Mouse (Mus musculus) left cerebral cortex, postnatal 4 days (tissue): ENCODE measurements around the gene C1qtnf12. TPM values are rescaled to one million over a fixed set of nuclear protein-coding genes. Genes with fewer than 3 reads are reported as not detected.

ENCODE experiments used
- DNase-seq: peaks from one replicate; pipeline ENCODE4 v3.0.0-alpha.2; 2022
- intact Hi-C: fragments of 180-260 bp; cut with DNase I; formaldehyde crosslinking; loops from one replicate; pipeline ENCODE4 v1.15.1; 2025
- total RNA-seq, 2 experiments: library from RNA; stranded (reverse); gene quantifications; 2 replicates each; pipeline ENCODE4 v1.2.3; 2021

C1qtnf12 gene
- total RNA-seq, 2 experiments from 2014 or later, result 12.0 to 14.8 TPM

- DNase-seq, result peak; percentile 95
- intact Hi-C loops, result no loop called here
Observed at GRCm38 (mm10) chr4:155992906-155993547, 30.9 kb downstream of the C1qtnf12 start.

DNA sequence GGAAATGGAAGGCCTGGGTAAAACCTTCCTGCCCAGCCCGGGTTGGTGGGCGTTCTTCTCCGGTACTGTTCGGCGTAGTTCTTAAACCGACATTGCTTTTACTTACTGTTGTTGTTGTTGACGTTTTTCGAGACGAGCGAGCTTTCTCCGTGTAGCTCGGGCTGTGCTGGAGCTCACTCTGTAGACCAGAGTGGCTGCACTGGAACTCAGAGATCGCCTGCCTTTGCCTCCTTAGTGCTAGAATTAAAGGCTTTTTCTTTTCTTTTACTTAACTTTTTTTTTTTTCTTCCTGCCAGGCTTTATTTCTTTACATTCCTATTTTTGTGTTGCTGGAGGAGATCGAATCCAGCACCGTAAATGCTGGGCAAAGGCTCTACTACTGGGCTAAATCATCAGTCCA, 31.5 kb downstream of the C1qtnf12 start:
- no peak for DNase-seq
- intact Hi-C loops, result no loop called here

GRCm38 (mm10) chr4:156004109-156004508, 42.0 kb downstream of the C1qtnf12 start:
- intact Hi-C loops, result no loop called here
- no peak for DNase-seq

- no peak for DNase-seq
- intact Hi-C loops, result no loop called here
Observed at GRCm38 (mm10) chr4:156008369-156008768, 46.3 kb downstream of the C1qtnf12 start.

- DNase-seq, result no peak
- intact Hi-C loops, result no loop called here
Observed at GRCm38 (mm10) chr4:156013637-156014036, 51.5 kb downstream of the C1qtnf12 start, which contains the start of gene Tnfrsf4. TSS of gene Tnfrsf4 (plus strand) at chr4:156013843.

GRCm38 (mm10) chr4:156014436-156014835, 52.3 kb downstream of the C1qtnf12 start:
- intact Hi-C loops, result no loop called here
- DNase-seq, result no peak

Other genes starting within 250 kb of the C1qtnf12 start
- 10 to 100 TPM; 41.0 to 44.8 TPM for gene Tmem240, start 227.5 kb upstream of the C1qtnf12 start, total RNA-seq
- gene Atad3a, start 201.2 kb upstream of the C1qtnf12 start, total RNA-seq, result 10 to 100 TPM; 64.8 to 69.8 TPM
- gene Vwa1, start 187.6 kb upstream of the C1qtnf12 start, total RNA-seq, result 10 to 100 TPM; 15.6 to 16.4 TPM
- gene Tmem88b, start 176.4 kb upstream of the C1qtnf12 start, total RNA-seq, result 1 to 10 TPM; 1.3 TPM
- not detected for gene Ankrd65, start 171.9 kb upstream of the C1qtnf12 start, total RNA-seq
- gene Mrpl20, start 159.4 kb upstream of the C1qtnf12 start, total RNA-seq, result 100 to 1,000 TPM; 102 to 104 TPM
- gene Ccnl2, start 149.8 kb upstream of the C1qtnf12 start, total RNA-seq, result 10 to 100 TPM; 84.1 to 85.0 TPM
- 10 to 100 TPM; 59.7 to 62.7 TPM for gene Aurkaip1, start 131.0 kb upstream of the C1qtnf12 start, total RNA-seq
- gene Mxra8, start 122.6 kb upstream of the C1qtnf12 start, total RNA-seq, result 10 to 100 TPM; 15.0 to 15.1 TPM
- gene Dvl1, start 114.9 kb upstream of the C1qtnf12 start, total RNA-seq, result 10 to 100 TPM; 82.5 to 88.2 TPM
- under 1 TPM; 0.28 to 0.32 TPM for gene Tas1r3, start 99.0 kb upstream of the C1qtnf12 start, total RNA-seq
- 10 to 100 TPM; 26.6 to 27.5 TPM for gene Cptp, start 92.9 kb upstream of the C1qtnf12 start, total RNA-seq
- 10 to 100 TPM; 44.1 to 54.7 TPM for gene Ints11, start 92.8 kb upstream of the C1qtnf12 start, total RNA-seq
- 10 to 100 TPM; 62.3 to 68.1 TPM for gene Pusl1, start 70.5 kb upstream of the C1qtnf12 start, total RNA-seq
- 100 to 1,000 TPM; 164 to 168 TPM for gene Acap3, start 70.5 kb upstream of the C1qtnf12 start, total RNA-seq
- gene Ube2j2, start 18.5 kb upstream of the C1qtnf12 start, total RNA-seq, result 100 to 1,000 TPM in 1 of 2 experiments, 10 to 100 TPM in 1; 96.0 to 101 TPM
- 10 to 100 TPM; 12.9 to 13.7 TPM for gene B3galt6, start 30.3 kb downstream of the C1qtnf12 start, total RNA-seq
- 100 to 1,000 TPM; 111 to 112 TPM for gene Sdf4, start 30.6 kb downstream of the C1qtnf12 start, total RNA-seq
- 1 to 10 TPM; 1.3 to 1.5 TPM for gene Tnfrsf4, start 51.5 kb downstream of the C1qtnf12 start, total RNA-seq
- not detected for gene Tnfrsf18, start 63.8 kb downstream of the C1qtnf12 start, total RNA-seq
- gene Ttll10, start 97.1 kb downstream of the C1qtnf12 start, total RNA-seq, result not detected
- gene 9430015G10Rik, start 147.7 kb downstream of the C1qtnf12 start, total RNA-seq, result 10 to 100 TPM; 34.6 to 37.5 TPM
- under 1 TPM; 0.42 to 0.72 TPM for gene Rnf223, start 168.2 kb downstream of the C1qtnf12 start, total RNA-seq
- 100 to 1,000 TPM; 330 to 331 TPM for gene Agrn, start 235.2 kb downstream of the C1qtnf12 start, total RNA-seq
- gene Isg15, start 238.5 kb downstream of the C1qtnf12 start, total RNA-seq, result not detected
- gene AW011738, start 241.0 kb downstream of the C1qtnf12 start, total RNA-seq, result 1 to 10 TPM; 5.2 to 6.4 TPM